Mouse (Mus musculus) liver, embryonic 14.5 days (tissue): ENCODE results near the gene Dlg2. TPM values are rescaled to one million over a fixed set of nuclear protein-coding genes. Genes with fewer than 3 reads are reported as not detected.

Source experiments
- ATAC-seq: fragments of 200-750 bp; cut with Nextera tagmentation; 2 replicates; pipeline ENCODE4 v1.8.0; 2017; ENCODE audit warnings: moderate number of reproducible peaks, mild to moderate bottlenecking, moderate library complexity; ENCODE audit not compliant: insufficient read depth
- DNase-seq, 3 experiments: peaks; one replicate each; pipeline ENCODE4 v3.0.0-alpha.2; 2012 to 2013; ENCODE audit warnings: low read depth in 3 of 3, low spot score in 3 of 3
- H3K27ac ChIP-seq: fragments of 300-500 bp; sonication (generic); 2 replicates; pipeline ENCODE4 v1.5.1; 2014; ENCODE audit warnings: moderate library complexity, mild to moderate bottlenecking, control low read depth, inconsistent platforms
- H3K27me3 ChIP-seq: fragments of 300-500 bp; sonication (generic); 2 replicates; pipeline ENCODE4 v1.6.1; 2014; ENCODE audit warnings: mild to moderate bottlenecking, low read length, moderate library complexity; ENCODE audit not compliant: control insufficient read depth, insufficient read depth
- H3K36me3 ChIP-seq: fragments of 300-500 bp; sonication (generic); replicated peaks from 2 replicates; pipeline ENCODE4 v1.6.1; 2014; ENCODE audit warnings: low read depth; ENCODE audit not compliant: control insufficient read depth, insufficient read depth
- H3K4me1 ChIP-seq, 2 experiments: fragments of 200-500 bp in 1 of 2; fragments of 300-500 bp in 1 of 2; sonication (generic) in 1 of 2; replicated peaks; 2 replicates each; pipeline ENCODE4 v1.6.1; 2012 to 2014; ENCODE audit warnings: antibody characterized with exemption in 1 of 2, inconsistent platforms in 1 of 2, low read length in 1 of 2; ENCODE audit not compliant: control insufficient read depth in 2 of 2, insufficient read depth in 2 of 2
- H3K4me2 ChIP-seq: fragments of 300-500 bp; sonication (generic); 2 replicates; pipeline ENCODE4 v1.6.1; 2014; ENCODE audit warnings: low read depth, mild to moderate bottlenecking, control low read depth, moderate library complexity
- H3K4me3 ChIP-seq, 2 experiments: fragments of 200-500 bp in 1 of 2; fragments of 300-500 bp in 1 of 2; sonication (generic) in 1 of 2; 2 replicates each; pipeline ENCODE4 v1.5.1; 2012 to 2014; ENCODE audit warnings: low read depth in 2 of 2, low read length in 2 of 2, mild to moderate bottlenecking in 2 of 2, control low read depth in 1 of 2, inconsistent platforms in 1 of 2, moderate library complexity in 1 of 2; ENCODE audit not compliant: insufficient read depth in 1 of 2
- H3K9ac ChIP-seq: fragments of 300-500 bp; sonication (generic); replicated peaks from 2 replicates; pipeline ENCODE4 v1.6.1; 2014; ENCODE audit warnings: mild to moderate bottlenecking, control low read depth, moderate library complexity
- H3K9me3 ChIP-seq: fragments of 300-500 bp; sonication (generic); 2 replicates; pipeline ENCODE4 v1.6.1; 2016; ENCODE audit warnings: low read length, mixed read lengths; ENCODE audit not compliant: control insufficient read depth
- CTCF ChIP-seq: IDR thresholded peaks from 2 replicates; pipeline ENCODE4 v1.5.1; 2016; ENCODE audit warnings: antibody characterized with exemption, low read depth, control low read depth
- EP300 ChIP-seq: IDR thresholded peaks from 2 replicates; pipeline ENCODE4 v1.6.1; 2016; ENCODE audit warnings: antibody characterized with exemption, low read depth
- WGBS: fragments of 180-500 bp; shearing (Covaris S2); extraction: QIAGEN DNeasy Blood & Tissue Kit; methylation state at CpG from one replicate; pipeline ENCODE4 v1.1.7; 2014; ENCODE audit not compliant: insufficient replicate concordance; 5-methylcytosine and 5-hydroxymethylcytosine counted together
- polyA plus RNA-seq, 2 experiments: library from polyadenylated mRNA; depleted of rRNA in 1 of 2; stranded (reverse) in 1 of 2; unstranded in 1 of 2; fragments of >200 nt; fragmentation: Nextera tagmentation in 1 of 2; extraction: Ambion mirVana in 1 of 2; gene quantifications; 2 replicates each; pipeline versions ENCODE4 v1.2.1 to v1.2.3; 2012 to 2014

The Dlg2 gene
- polyA plus RNA-seq, 2 experiments = 0.33 to 0.44 TPM

- WGBS = 20% methylated on average over 6 of the region's 6 CpGs
- DNase-seq = no peak
- Histone ChIP-seq H3K4me1 (no peaks in the 10 kb centered on the region), H3K9me3 (no peaks in the 10 kb centered on the region), H3K36me3 (no peaks in the 10 kb centered on the region), H3K4me2 (no peak overlapping the region), H3K27ac (no peak overlapping the region), H3K27me3 (no peaks in the 10 kb centered on the region), H3K9ac (no peak overlapping the region), H3K4me3 (no peak overlapping the region)
- no peak for ATAC-seq
- no peak for TF ChIP-seq CTCF
- no peak for TF ChIP-seq EP300
These were observed 612.9 kb downstream of the Dlg2 start for GRCm38 (mm10) chr7:91089211-91089930.

- no peak overlapping the region for H3K9ac ChIP-seq
- no peak overlapping the region for H3K4me3 ChIP-seq
- 44% methylated on average over 5 of the region's 5 CpGs for WGBS
- H3K9me3 ChIP-seq = no peaks in the 10 kb centered on the region
- H3K27ac ChIP-seq = no peak overlapping the region
- TF ChIP-seq EP300 (no peak), CTCF (no peak)
- no peak overlapping the region for H3K4me2 ChIP-seq
- DNase-seq (no peak), ATAC-seq (no peak)
- no peaks in the 10 kb centered on the region for H3K4me1 ChIP-seq
- no peaks in the 10 kb centered on the region for H3K27me3 ChIP-seq
- H3K36me3 ChIP-seq = no peaks in the 10 kb centered on the region
These were observed 613.9 kb downstream of the Dlg2 start for GRCm38 (mm10) chr7:91090317-91090829.

DNA sequence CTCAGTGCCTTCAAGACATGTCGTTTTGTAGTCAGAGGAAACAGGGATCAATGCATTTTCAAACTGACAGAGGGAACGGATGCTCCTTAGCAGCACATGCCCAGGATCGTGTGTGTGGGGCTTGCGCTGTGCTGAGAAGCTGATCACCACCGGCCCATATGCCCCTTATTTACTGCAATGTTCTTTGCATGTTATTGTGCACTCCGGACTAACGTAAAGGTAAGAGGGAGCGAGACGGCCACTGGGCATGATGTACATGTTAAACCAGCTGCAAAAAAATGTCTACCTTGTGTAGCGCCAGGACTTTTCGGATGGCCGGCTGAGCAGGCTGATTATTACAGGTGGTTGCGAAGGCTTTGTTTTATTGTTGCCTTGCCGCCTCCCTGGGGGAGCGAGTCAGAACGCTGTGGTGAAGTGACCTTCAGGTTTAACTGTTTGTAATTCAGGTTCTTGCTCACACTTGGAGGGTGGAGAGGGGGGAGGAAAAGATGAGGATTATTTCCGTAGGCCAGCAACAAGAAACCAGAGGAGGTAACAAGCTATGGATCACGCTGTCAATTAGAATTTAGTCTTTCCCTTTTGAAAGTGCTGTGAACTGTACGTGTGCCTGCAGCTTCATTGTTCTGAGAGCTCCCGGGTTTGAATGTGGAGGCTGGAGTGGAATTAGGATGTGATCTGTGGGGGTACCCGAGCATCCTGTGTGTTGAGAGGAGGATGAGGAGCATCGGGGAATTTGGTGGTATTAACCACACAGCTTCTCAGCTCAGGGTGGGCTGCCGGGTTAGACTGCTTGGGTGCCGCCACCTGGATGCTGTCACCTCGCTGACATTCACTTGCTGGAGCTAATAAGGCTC, 614.6 kb downstream of the Dlg2 start:
- H3K9ac ChIP-seq = no peak overlapping the region
- ATAC-seq (no peak), DNase-seq (no peak)
- no peaks in the 10 kb centered on the region for H3K27me3 ChIP-seq
- H3K9me3 ChIP-seq = no peaks in the 10 kb centered on the region
- 15% methylated on average over 25 of the region's 25 CpGs for WGBS
- no peak overlapping the region for H3K4me3 ChIP-seq
- H3K36me3 ChIP-seq = no peaks in the 10 kb centered on the region
- H3K4me2 ChIP-seq = no peak overlapping the region
- H3K27ac ChIP-seq = no peak overlapping the region
- TF ChIP-seq CTCF (no peak), EP300 (no peak)
- no peaks in the 10 kb centered on the region for H3K4me1 ChIP-seq

DNA sequence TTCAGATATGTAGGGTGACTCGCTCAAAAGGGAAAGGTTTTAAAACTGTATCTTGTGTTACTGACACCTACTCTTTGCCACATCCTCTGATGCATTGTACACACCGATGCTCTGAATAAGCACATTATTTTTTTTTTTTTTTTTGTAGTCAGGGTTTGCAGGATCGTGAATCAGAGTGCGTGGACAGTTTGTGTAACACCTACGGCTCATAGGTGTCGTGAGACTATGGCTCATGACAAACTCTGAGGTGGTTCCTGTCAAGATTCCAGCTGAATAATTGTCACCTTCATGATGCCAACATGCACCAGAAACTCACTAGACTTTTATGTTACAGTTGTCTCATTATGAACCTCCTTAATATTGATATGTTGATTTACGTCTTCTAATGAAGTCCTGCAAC, 620.0 kb downstream of the Dlg2 start:
- Histone ChIP-seq H3K4me3 (no peak overlapping the region), H3K27me3 (no peaks in the 10 kb centered on the region), H3K27ac (no peak overlapping the region), H3K9me3 (no peaks in the 10 kb centered on the region), H3K36me3 (no peaks in the 10 kb centered on the region), H3K9ac (no peak overlapping the region), H3K4me2 (no peak overlapping the region), H3K4me1 (no peaks in the 10 kb centered on the region)
- ATAC-seq = no peak
- 64% methylated on average over 7 of the region's 7 CpGs for whole genome bisulfite sequencing
- TF ChIP-seq EP300 (no peak), CTCF (no peak)
- no peak for DNase-seq

DNA sequence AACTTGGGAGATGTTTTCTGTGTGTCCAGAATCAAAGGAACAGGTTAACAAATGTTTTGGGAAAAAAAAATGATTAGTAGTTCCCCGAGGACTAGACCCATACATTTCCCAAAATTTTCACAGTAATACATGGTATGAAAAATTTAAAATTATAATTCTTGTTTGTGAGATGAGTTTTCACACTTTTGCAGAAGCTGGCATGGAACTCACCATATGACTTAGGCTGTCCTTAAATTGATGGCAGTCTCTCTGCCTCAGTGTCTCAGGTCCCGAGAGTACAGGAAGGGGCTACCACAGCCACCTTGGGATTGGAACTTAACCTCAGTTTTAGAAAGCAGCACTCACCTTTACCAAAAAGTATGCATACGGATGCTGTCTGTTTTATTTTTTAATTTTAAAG, 622.0 kb downstream of the Dlg2 start:
- Histone ChIP-seq H3K4me1 (no peaks in the 10 kb centered on the region), H3K27me3 (no peaks in the 10 kb centered on the region), H3K27ac (no peak overlapping the region), H3K36me3 (no peaks in the 10 kb centered on the region), H3K9ac (no peak overlapping the region), H3K9me3 (no peaks in the 10 kb centered on the region), H3K4me3 (no peak overlapping the region), H3K4me2 (no peak overlapping the region)
- WGBS = 52% methylated on average over 3 of the region's 3 CpGs
- ATAC-seq = no peak
- DNase-seq = no peak
- TF ChIP-seq EP300 = no peak
- TF ChIP-seq CTCF = no peak
